Mouse (Mus musculus) embryo, embryonic 10.5 days (tissue): ENCODE measurements around the gene Git2.

Source experiments
- DNase-seq: peaks from one replicate; pipeline ENCODE4 v3.0.0-alpha.2; 2015; ENCODE audit warnings: low spot score

Gene Git2

GRCm38 (mm10) chr5:114764812-114765735, 10.2 kb downstream of the Git2 start:
- DNase-seq: no peak

GRCm38 (mm10) chr5:114761980-114762379, 13.3 kb downstream of the Git2 start:
- DNase-seq: no peak

GRCm38 (mm10) chr5:114759536-114760090, 15.7 kb downstream of the Git2 start:
- DNase-seq: no peak

- no peak for DNase-seq
Observed at GRCm38 (mm10) chr5:114753384-114753783, 21.9 kb downstream of the Git2 start.

DNA sequence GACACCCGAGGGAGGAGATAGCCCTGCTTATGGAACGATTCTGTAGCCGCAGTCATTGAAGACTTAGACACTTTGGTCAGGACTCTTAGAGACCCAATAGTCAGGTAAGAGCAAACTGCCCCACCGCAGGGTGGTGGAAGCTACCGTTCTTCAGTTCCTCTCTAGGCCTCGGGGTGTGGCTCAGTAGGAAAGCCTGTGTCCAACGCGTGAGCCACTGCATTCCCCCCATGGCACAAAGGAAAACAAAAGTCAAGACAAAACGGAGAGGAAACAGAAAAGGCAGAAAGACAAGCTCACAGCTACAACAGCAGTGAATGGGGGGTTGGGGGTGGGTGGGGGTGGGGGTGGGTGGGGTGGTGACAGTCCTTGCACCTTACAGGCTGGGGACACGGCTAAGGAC, 22.9 kb downstream of the Git2 start:
- DNase-seq: no peak

- DNase-seq: no peak
Observed at GRCm38 (mm10) chr5:114750325-114750724, 25.0 kb downstream of the Git2 start.

GRCm38 (mm10) chr5:114747521-114747920, 27.8 kb downstream of the Git2 start:
- DNase-seq: no peak

DNA sequence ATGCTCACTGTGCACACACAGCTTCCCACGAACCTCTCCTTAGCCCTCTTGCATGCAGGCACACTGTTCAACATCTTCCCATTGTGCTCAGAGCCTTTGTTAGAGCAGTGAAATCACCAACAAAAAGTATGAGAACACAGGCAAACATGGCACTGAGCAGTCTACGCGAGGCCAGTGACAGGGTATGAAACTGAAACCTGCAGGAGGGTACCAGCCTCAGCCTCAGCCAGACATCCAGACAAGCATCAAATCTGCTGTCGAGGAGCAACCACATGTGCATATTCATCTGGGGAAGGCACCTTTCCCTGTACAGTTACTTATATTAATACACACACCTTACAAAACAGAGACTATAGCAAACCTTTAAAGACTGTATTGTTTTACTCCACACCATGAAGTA, 28.4 kb downstream of the Git2 start:
- DNase-seq: no peak

GRCm38 (mm10) chr5:114745581-114745980, 29.7 kb downstream of the Git2 start:
- no peak for DNase-seq

DNA sequence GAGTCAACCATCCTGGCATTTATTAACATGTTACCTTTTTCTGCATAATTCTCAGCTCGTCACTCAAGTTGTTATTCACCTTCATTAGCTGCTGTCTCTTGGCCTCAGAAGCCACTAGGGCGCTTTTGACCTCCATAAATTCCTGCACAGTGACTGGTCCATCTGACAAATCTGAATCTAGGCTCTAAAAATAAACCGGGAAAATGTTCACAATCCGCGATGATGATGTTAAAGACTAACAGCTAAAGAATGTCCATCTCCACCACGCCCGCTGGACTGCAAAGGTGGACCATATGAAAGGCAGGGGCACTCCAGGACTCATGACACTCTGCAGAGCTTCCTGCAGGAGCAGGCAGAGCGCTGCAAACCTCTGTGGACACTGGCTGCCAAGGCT, 31.6 kb downstream of the Git2 start:
- DNase-seq: no peak

DNA sequence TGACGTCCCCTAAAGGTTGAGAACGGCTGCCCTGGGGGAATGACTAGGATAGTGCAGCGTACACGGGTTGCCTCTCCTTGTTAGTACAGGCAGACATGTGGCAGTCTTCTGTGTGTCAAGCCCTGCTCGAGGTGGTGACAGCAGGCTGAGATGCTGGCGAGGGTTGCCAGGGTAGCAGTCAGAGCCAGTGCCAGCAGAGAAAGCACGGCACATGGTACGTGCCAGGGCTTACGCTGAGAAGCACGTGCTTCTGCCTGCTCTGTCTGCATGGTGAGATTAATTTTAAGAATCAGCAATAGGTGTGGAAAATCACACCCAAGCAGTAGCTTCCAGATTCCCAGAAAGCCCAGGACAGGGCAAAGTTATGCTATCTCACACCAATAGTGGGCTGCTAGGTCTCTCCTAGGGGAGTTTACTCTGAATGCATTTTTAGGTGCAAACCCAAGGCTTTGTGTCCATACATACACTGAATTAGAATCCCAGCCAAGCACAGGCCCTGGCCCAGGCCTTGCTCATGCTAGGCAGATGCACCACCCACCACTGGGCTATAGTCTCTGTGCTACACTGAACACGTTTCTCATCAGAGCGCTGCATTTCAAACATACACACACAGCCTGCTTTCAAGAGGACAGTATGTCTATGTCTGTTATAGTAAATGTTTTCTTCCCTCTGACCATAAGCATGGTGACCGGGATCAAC, 32.2 kb downstream of the Git2 start:
- DNase-seq: no peak

- DNase-seq: no peak
Observed at GRCm38 (mm10) chr5:114742572-114742971, 32.7 kb downstream of the Git2 start.

DNA sequence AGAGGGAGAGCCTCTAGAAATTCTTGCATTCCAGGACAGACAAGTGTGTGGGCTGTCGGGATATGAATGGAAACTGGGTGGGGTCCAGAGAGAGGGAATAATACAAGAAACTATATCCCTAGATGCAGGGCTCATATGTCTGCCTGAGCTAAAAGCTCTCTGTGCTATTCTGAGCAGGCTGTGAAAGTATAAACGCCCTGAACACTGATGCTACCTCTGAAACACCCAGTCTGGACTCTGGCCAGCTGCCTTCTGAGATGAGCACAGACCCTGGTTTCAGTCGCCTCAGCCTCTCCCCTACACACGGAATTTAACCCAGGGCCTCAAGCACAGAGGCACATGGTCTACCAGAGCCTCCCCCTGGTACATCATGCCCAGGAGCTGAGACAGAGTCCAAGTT, 34.7 kb downstream of the Git2 start:
- no peak for DNase-seq

DNA sequence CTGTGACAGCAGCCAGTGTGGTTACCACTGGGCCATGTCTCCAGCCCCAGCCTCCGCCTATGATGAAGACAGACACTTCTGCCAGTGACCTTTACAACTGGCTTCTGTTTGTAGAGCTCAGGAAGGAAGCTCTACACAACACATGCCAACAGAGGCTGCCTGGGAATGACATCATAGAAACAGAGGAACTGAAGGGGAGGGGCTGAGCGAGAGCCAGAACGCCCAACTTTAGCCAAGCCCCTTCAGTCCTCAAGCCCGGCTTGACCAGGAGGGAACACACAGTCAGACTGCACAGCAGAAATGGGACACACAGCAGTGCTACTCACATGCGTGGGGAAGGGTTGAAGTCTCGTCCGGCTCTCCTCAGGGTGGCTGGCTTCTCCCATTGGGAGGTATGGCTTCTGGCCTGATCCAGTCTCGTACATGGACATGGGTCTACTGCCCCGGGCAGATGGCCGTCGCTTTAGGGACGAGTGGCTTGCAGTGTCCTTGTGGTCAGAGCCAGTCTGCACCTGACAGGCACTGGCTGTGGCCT, 36.5 kb downstream of the Git2 start:
- DNase-seq: peak; percentile 9

DNA sequence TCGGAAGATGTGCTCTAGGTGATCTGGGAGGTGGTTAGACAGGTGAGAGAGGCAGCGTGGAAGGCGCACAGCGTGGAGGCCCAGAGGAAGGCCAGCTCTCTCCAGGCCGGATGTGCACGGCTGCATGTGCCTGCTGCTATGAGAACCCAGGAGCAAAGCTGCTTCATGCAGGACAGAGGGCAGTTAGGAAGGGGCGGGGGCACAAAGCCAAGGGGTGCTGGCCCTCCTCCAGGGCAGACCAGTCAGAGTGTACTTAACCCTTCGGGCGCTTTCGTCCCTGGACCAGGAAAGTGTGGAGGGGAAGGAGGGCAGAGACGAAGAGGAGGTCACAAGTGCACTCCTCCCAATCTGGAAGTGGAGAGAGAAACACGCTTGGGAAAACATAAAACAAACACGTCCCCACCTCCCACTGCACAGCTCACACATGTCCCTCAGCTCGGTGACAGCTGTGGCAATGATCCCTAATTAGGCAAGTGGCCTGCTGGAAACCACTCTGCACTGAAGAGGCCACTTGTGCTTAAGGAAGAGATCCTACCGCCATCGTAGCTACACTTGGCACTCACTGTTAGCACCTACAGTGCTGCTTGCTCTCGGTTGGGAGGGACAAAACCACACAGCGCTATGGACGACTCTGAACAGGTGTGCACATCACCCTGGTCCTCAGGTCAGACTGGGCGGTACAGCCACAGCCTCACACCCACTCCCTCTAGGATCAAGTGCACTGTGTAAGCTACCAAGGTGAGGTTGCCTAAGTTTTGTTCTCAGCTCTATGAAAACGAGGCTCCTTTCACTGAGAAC, 38.0 kb downstream of the Git2 start:
- no peak for DNase-seq

DNA sequence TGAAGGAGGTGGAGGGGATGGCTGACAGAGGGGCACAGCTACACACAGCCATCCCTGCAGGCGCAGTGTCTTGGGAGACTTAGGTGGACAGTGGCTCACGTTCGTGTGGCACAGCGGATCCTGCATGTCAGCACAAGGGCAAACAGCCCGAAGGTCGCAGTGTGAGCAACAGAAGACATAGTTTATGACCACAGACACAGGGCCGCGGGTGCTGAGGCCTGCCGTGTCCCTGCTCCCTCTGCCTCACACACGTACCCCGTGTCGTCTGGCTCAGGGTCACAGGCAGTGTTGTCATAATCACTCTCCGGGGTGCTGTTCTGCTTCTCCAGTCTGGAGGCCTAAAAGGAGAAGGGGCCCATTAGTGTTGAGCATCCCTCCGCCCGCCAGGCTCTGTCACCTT, 41.7 kb downstream of the Git2 start:
- no peak for DNase-seq

- no peak for DNase-seq
Observed at GRCm38 (mm10) chr5:114731969-114732368, 43.3 kb downstream of the Git2 start.

GRCm38 (mm10) chr5:114731498-114731897, 43.8 kb downstream of the Git2 start:
- DNase-seq: no peak

DNA sequence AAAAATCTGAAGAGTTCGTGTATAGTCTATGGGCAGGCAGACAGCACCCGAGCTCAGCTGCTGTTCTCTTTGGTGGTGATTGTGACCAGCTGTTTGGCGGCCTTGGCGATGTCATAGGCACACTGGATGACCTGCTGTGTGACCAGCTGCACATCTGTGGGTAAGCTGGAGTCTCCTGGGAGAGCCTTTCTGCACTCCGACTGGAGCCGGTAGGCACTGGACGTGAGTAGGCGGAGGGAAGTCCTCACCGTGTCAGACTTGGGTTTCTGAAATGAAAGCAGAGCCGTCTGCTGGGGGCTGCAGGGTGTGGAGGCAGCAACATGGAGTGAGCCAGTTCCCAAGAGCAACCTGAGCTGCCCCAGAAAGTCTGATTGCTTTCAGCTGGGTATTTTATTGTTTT, 45.2 kb downstream of the Git2 start:
- peak; percentile 39 for DNase-seq

DNA sequence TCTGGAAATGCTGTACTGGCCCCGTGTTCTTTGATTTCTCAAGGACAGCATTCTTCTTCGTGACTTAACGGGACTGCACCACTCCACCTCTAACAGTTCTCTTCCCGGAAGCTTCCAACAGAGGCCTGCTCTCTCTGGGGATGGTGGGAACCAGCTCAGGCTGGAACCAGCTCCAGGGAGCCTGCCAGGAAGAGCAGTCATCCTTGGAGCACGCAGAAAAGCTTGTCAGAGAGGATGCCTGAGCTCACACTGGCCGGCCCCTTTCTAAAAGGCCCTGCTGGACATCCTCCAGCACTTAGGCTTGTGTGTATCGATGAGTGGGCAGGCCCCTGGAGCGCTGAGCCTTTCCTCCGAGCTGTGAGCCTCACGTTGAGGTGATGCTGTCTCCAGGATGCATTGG, 47.2 kb downstream of the Git2 start:
- DNase-seq: no peak

DNA sequence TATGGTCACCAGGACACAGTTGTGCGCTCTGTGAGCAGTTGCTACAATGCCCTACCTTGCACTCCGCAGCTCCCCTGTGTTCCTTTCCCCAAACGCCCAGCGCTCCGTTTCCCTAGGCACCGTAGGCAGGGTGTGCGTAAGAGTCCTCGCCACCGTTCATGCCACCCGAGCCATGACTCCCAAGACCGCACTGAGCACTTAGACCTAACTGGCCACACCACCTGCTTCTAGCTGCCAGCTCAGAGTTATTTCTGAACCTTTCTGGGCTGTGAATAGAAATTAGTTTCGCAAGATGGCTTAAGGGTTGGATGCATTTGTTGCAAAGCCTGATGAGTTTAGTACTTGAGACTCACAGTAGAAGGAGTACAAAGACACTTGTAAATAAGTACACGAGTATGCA, 52.5 kb downstream of the Git2 start:
- DNase-seq: no peak

DNA sequence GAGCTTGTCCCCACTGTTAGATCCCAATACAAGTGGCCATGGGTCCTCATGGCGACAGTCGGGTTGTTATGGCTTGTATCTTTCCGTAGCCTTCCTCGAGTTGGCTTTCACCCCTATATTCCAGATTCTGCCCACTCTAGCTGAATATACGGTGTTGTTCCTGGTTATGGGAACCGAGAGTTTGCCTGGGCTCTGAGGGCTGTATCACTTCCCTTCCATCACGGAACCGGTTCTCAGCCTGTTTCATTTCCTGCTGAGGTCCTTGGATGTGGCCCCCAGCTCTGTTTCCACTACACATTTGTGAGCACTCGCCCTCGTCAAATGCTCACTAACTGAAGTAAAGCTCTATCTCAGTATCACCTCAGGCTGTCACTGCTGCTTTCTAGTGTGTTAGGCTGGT, 53.3 kb downstream of the Git2 start:
- no peak for DNase-seq
